Mouse (Mus musculus): ENCODE measurements around the gene Fgf12.

- no peak for TF ChIP-seq CTCF (IDR thresholded peaks at IDR 0.05; ENCODE audit: low read depth, low read length)
- no peak for TF ChIP-seq POLR2A (IDR thresholded peaks at IDR 0.05; ENCODE audit: extremely low read depth, insufficient read depth, low read length)
Observed at GRCm38 (mm10) chr16:28156443-28156842, 596.4 kb downstream of the Fgf12 start.
